Mouse (Mus musculus): ENCODE measurements around the gene Pcsk5. TPM values are rescaled to one million over a fixed set of nuclear protein-coding genes. Genes with fewer than 3 reads are reported as not detected.

Gene Pcsk5
- polyA plus RNA-seq, 1 experiment from 2014 or later: 11.9 TPM

- no peak overlapping the region for H3K4me3 ChIP-seq (ENCODE audit: low read depth, low read length)
- H3K9me3 ChIP-seq (ENCODE audit: control insufficient read depth, low read length): no peaks in the 10 kb centered on the region
- H3K36me3 ChIP-seq (ENCODE audit: control insufficient read depth, insufficient read depth, low read length): no peaks in the 10 kb centered on the region
- no peak for ATAC-seq (ENCODE audit: low read depth)
- H3K4me2 ChIP-seq (ENCODE audit: low read depth, low read length): no peak overlapping the region
- H3K4me1 ChIP-seq (ENCODE audit: control insufficient read depth, insufficient read depth, low read length): no peaks in the 10 kb centered on the region
- H3K27me3 ChIP-seq (ENCODE audit: control insufficient read depth, insufficient read depth, low read length): no peaks in the 10 kb centered on the region
- H3K27ac ChIP-seq (ENCODE audit: low read depth, low read length): no peak overlapping the region
- WGBS: 70% methylated on average over 1 of the region's 1 CpGs
- no peak overlapping the region for H3K9ac ChIP-seq (replicated peaks; ENCODE audit: low read depth, low read length)
These were observed 247.1 kb downstream of the Pcsk5 start for GRCm38 (mm10) chr19:17590314-17590713.

GRCm38 (mm10) chr19:17577412-17577811, 260.0 kb downstream of the Pcsk5 start:
- Histone ChIP-seq H3K4me2 (ENCODE audit: low read depth, low read length) (no peak overlapping the region), H3K9ac (replicated peaks; ENCODE audit: low read depth, low read length) (no peak overlapping the region), H3K4me1 (ENCODE audit: control insufficient read depth, insufficient read depth, low read length) (no peaks in the 10 kb centered on the region), H3K27ac (ENCODE audit: low read depth, low read length) (no peak overlapping the region), H3K9me3 (ENCODE audit: control insufficient read depth, low read length) (no peaks in the 10 kb centered on the region), H3K4me3 (ENCODE audit: low read depth, low read length) (no peak overlapping the region), H3K36me3 (ENCODE audit: control insufficient read depth, insufficient read depth, low read length) (no peaks in the 10 kb centered on the region), H3K27me3 (ENCODE audit: control insufficient read depth, insufficient read depth, low read length) (no peaks in the 10 kb centered on the region)
- no peak for ATAC-seq (ENCODE audit: low read depth)
- WGBS: 87% methylated on average over 4 of the region's 4 CpGs

GRCm38 (mm10) chr19:17574564-17574963, 262.9 kb downstream of the Pcsk5 start:
- Histone ChIP-seq H3K27ac (ENCODE audit: low read depth, low read length) (no peak overlapping the region), H3K4me3 (ENCODE audit: low read depth, low read length) (no peak overlapping the region), H3K4me2 (ENCODE audit: low read depth, low read length) (no peak overlapping the region), H3K9ac (replicated peaks; ENCODE audit: low read depth, low read length) (no peak overlapping the region), H3K27me3 (ENCODE audit: control insufficient read depth, insufficient read depth, low read length) (no peaks in the 10 kb centered on the region), H3K36me3 (ENCODE audit: control insufficient read depth, insufficient read depth, low read length) (no peaks in the 10 kb centered on the region), H3K4me1 (ENCODE audit: control insufficient read depth, insufficient read depth, low read length) (no peaks in the 10 kb centered on the region), H3K9me3 (ENCODE audit: control insufficient read depth, low read length) (no peaks in the 10 kb centered on the region)
- WGBS: 97% methylated on average over 5 of the region's 5 CpGs
- no peak for ATAC-seq (ENCODE audit: low read depth)

- Histone ChIP-seq H3K27ac (ENCODE audit: low read depth, low read length) (no peak overlapping the region), H3K27me3 (ENCODE audit: control insufficient read depth, insufficient read depth, low read length) (no peaks in the 10 kb centered on the region), H3K36me3 (ENCODE audit: control insufficient read depth, insufficient read depth, low read length) (no peaks in the 10 kb centered on the region), H3K9ac (replicated peaks; ENCODE audit: low read depth, low read length) (no peak overlapping the region), H3K4me3 (ENCODE audit: low read depth, low read length) (no peak overlapping the region), H3K4me2 (ENCODE audit: low read depth, low read length) (no peak overlapping the region), H3K9me3 (ENCODE audit: control insufficient read depth, low read length) (no peaks in the 10 kb centered on the region), H3K4me1 (ENCODE audit: control insufficient read depth, insufficient read depth, low read length) (no peaks in the 10 kb centered on the region)
- WGBS: 94% methylated on average over 8 of the region's 8 CpGs
- no peak for ATAC-seq (ENCODE audit: low read depth)
These were observed 265.1 kb downstream of the Pcsk5 start for GRCm38 (mm10) chr19:17572315-17572714.

- ATAC-seq (ENCODE audit: low read depth): no peak
- Histone ChIP-seq H3K4me1 (ENCODE audit: control insufficient read depth, insufficient read depth, low read length) (no peaks in the 10 kb centered on the region), H3K27ac (ENCODE audit: low read depth, low read length) (no peak overlapping the region), H3K27me3 (ENCODE audit: control insufficient read depth, insufficient read depth, low read length) (no peaks in the 10 kb centered on the region), H3K4me3 (ENCODE audit: low read depth, low read length) (no peak overlapping the region), H3K4me2 (ENCODE audit: low read depth, low read length) (no peak overlapping the region), H3K9me3 (ENCODE audit: control insufficient read depth, low read length) (no peaks in the 10 kb centered on the region), H3K36me3 (ENCODE audit: control insufficient read depth, insufficient read depth, low read length) (no peaks in the 10 kb centered on the region), H3K9ac (replicated peaks; ENCODE audit: low read depth, low read length) (no peak overlapping the region)
- 86% methylated on average over 2 of the region's 2 CpGs for WGBS
These were observed 266.5 kb downstream of the Pcsk5 start for GRCm38 (mm10) chr19:17570936-17571335.

GRCm38 (mm10) chr19:17567264-17567663, 270.2 kb downstream of the Pcsk5 start:
- no peaks in the 10 kb centered on the region for H3K9me3 ChIP-seq (ENCODE audit: control insufficient read depth, low read length)
- no peak overlapping the region for H3K4me2 ChIP-seq (ENCODE audit: low read depth, low read length)
- H3K4me1 ChIP-seq (ENCODE audit: control insufficient read depth, insufficient read depth, low read length): no peaks in the 10 kb centered on the region
- H3K27me3 ChIP-seq (ENCODE audit: control insufficient read depth, insufficient read depth, low read length): no peaks in the 10 kb centered on the region
- H3K4me3 ChIP-seq (ENCODE audit: low read depth, low read length): no peak overlapping the region
- no peak overlapping the region for H3K9ac ChIP-seq (replicated peaks; ENCODE audit: low read depth, low read length)
- ATAC-seq (ENCODE audit: low read depth): 0 out of 2 replicates have a peak, but pooled peaks have one; percentile 58
- no peak overlapping the region for H3K27ac ChIP-seq (ENCODE audit: low read depth, low read length)
- no peaks in the 10 kb centered on the region for H3K36me3 ChIP-seq (ENCODE audit: control insufficient read depth, insufficient read depth, low read length)
- 63% methylated on average over 3 of the region's 3 CpGs for WGBS

GRCm38 (mm10) chr19:17566097-17566496, 271.3 kb downstream of the Pcsk5 start:
- Histone ChIP-seq H3K36me3 (ENCODE audit: control insufficient read depth, insufficient read depth, low read length) (no peaks in the 10 kb centered on the region), H3K4me2 (ENCODE audit: low read depth, low read length) (no peak overlapping the region), H3K9ac (replicated peaks; ENCODE audit: low read depth, low read length) (no peak overlapping the region), H3K9me3 (ENCODE audit: control insufficient read depth, low read length) (no peaks in the 10 kb centered on the region), H3K27me3 (ENCODE audit: control insufficient read depth, insufficient read depth, low read length) (no peaks in the 10 kb centered on the region), H3K27ac (ENCODE audit: low read depth, low read length) (no peak overlapping the region), H3K4me1 (ENCODE audit: control insufficient read depth, insufficient read depth, low read length) (no peaks in the 10 kb centered on the region), H3K4me3 (ENCODE audit: low read depth, low read length) (no peak overlapping the region)
- ATAC-seq (ENCODE audit: low read depth): 0 out of 2 replicates have a peak, but pooled peaks have one; percentile 44
- 72% methylated on average over 4 of the region's 4 CpGs for WGBS

GRCm38 (mm10) chr19:17558764-17559163, 278.7 kb downstream of the Pcsk5 start:
- H3K27ac ChIP-seq (ENCODE audit: low read depth, low read length): no peak overlapping the region
- H3K4me1 ChIP-seq (ENCODE audit: control insufficient read depth, insufficient read depth, low read length): no peaks in the 10 kb centered on the region
- WGBS: 77% methylated on average over 2 of the region's 2 CpGs
- no peak overlapping the region for H3K9ac ChIP-seq (replicated peaks; ENCODE audit: low read depth, low read length)
- no peaks in the 10 kb centered on the region for H3K27me3 ChIP-seq (ENCODE audit: control insufficient read depth, insufficient read depth, low read length)
- no peak overlapping the region for H3K4me3 ChIP-seq (ENCODE audit: low read depth, low read length)
- no peaks in the 10 kb centered on the region for H3K36me3 ChIP-seq (ENCODE audit: control insufficient read depth, insufficient read depth, low read length)
- no peak for ATAC-seq (ENCODE audit: low read depth)
- H3K9me3 ChIP-seq (ENCODE audit: control insufficient read depth, low read length): no peaks in the 10 kb centered on the region
- no peak overlapping the region for H3K4me2 ChIP-seq (ENCODE audit: low read depth, low read length)

- H3K27ac ChIP-seq (ENCODE audit: low read depth, low read length): no peak overlapping the region
- H3K27me3 ChIP-seq (ENCODE audit: control insufficient read depth, insufficient read depth, low read length): no peaks in the 10 kb centered on the region
- H3K4me3 ChIP-seq (ENCODE audit: low read depth, low read length): no peak overlapping the region
- H3K36me3 ChIP-seq (ENCODE audit: control insufficient read depth, insufficient read depth, low read length): no peaks in the 10 kb centered on the region
- 94% methylated on average over 7 of the region's 7 CpGs for WGBS
- no peaks in the 10 kb centered on the region for H3K4me1 ChIP-seq (ENCODE audit: control insufficient read depth, insufficient read depth, low read length)
- H3K9ac ChIP-seq (replicated peaks; ENCODE audit: low read depth, low read length): no peak overlapping the region
- H3K9me3 ChIP-seq (ENCODE audit: control insufficient read depth, low read length): no peaks in the 10 kb centered on the region
- H3K4me2 ChIP-seq (ENCODE audit: low read depth, low read length): no peak overlapping the region
- ATAC-seq (ENCODE audit: low read depth): no peak
These were observed 282.3 kb downstream of the Pcsk5 start for GRCm38 (mm10) chr19:17555159-17555558.

GRCm38 (mm10) chr19:17554571-17554970, 282.9 kb downstream of the Pcsk5 start:
- 97% methylated on average over 2 of the region's 2 CpGs for WGBS
- Histone ChIP-seq H3K4me2 (ENCODE audit: low read depth, low read length) (no peak overlapping the region), H3K27ac (ENCODE audit: low read depth, low read length) (no peak overlapping the region), H3K4me1 (ENCODE audit: control insufficient read depth, insufficient read depth, low read length) (no peaks in the 10 kb centered on the region), H3K27me3 (ENCODE audit: control insufficient read depth, insufficient read depth, low read length) (no peaks in the 10 kb centered on the region), H3K9ac (replicated peaks; ENCODE audit: low read depth, low read length) (no peak overlapping the region), H3K4me3 (ENCODE audit: low read depth, low read length) (no peak overlapping the region), H3K9me3 (ENCODE audit: control insufficient read depth, low read length) (no peaks in the 10 kb centered on the region), H3K36me3 (ENCODE audit: control insufficient read depth, insufficient read depth, low read length) (no peaks in the 10 kb centered on the region)
- ATAC-seq (ENCODE audit: low read depth): no peak

Data from neural tube, embryonic 14.5 days (tissue).